Mouse (Mus musculus) cortical plate, adult 2 months (tissue): ENCODE data around the gene B3glct. TPM values are rescaled to one million over a fixed set of nuclear protein-coding genes. Genes with fewer than 3 reads are reported as not detected.

Source experiments
- H3K27ac ChIP-seq: fragments of 200-500 bp; 2 replicates; pipeline ENCODE4 v1.5.1; 2012; ENCODE audit warnings: low read length, control low read depth, inconsistent platforms; ENCODE audit not compliant: insufficient read depth
- H3K4me1 ChIP-seq: fragments of 200-500 bp; 2 replicates; pipeline ENCODE4 v1.6.1; 2011; ENCODE audit warnings: low read length; ENCODE audit not compliant: control insufficient read depth, insufficient read depth
- H3K4me3 ChIP-seq: fragments of 200-500 bp; 2 replicates; pipeline ENCODE4 v1.5.1; 2011; ENCODE audit warnings: mild to moderate bottlenecking, low read length, control low read depth; ENCODE audit not compliant: insufficient read depth
- CTCF ChIP-seq: fragments of 200-500 bp; IDR thresholded peaks from 2 replicates; pipeline ENCODE4 v1.5.1; 2011; ENCODE audit warnings: mild to moderate bottlenecking, control low read depth, low read length; ENCODE audit not compliant: insufficient read depth; ENCODE audit errors: extremely low read depth
- POLR2A ChIP-seq: fragments of 200-500 bp; IDR thresholded peaks from 2 replicates; pipeline ENCODE4 v1.6.1; 2011; ENCODE audit warnings: mild to moderate bottlenecking, low read length, control low read depth; ENCODE audit not compliant: insufficient read depth; ENCODE audit errors: extremely low read depth
- polyA plus RNA-seq: library from polyadenylated mRNA; depleted of rRNA; stranded (reverse); fragments of >200 nt; gene quantifications from 2 replicates; pipeline ENCODE4 v1.2.3, GENCODE M21; 2012

B3glct gene
- polyA plus RNA-seq, 1 experiment = 14.2 TPM

GRCm38 (mm10) chr5:149693968-149694367, 15.9 kb downstream of the B3glct start:
- no peak for TF ChIP-seq CTCF
- TF ChIP-seq POLR2A = no peak
- H3K4me3 ChIP-seq = no peak overlapping the region
- H3K27ac ChIP-seq = no peak overlapping the region
- no peaks in the 10 kb centered on the region for H3K4me1 ChIP-seq

- Histone ChIP-seq H3K27ac (no peak overlapping the region), H3K4me1 (no peaks in the 10 kb centered on the region), H3K4me3 (no peak overlapping the region)
- TF ChIP-seq POLR2A (no peak), CTCF (no peak)
These were observed 17.2 kb downstream of the B3glct start for GRCm38 (mm10) chr5:149695077-149695750.

DNA sequence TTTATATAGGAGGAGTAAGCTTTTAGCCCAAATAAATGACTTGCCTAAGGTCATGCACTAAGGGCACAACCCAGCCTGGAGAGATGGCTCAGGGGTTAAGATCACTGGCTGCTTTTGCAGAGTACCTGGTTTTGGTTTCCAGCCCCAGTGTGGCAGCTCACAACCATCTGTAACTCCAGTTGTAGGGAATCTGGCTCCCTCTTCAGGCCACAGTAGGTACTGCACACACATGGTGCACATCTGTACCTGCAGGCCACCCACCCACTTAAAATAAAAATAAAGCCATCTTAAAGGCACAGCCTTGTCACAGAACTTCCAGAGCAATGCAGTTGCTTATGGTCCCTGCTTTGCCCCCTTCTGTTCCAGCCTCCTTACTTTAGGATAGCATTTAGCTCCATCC, 24.7 kb downstream of the B3glct start:
- 0 out of 2 replicates have a peak, but pooled peaks cover 1% of the 10 kb centered on the region for H3K4me1 ChIP-seq
- TF ChIP-seq POLR2A = no peak
- peak; percentile 5; the same call in 1 of the 2 replicates for TF ChIP-seq CTCF
- no peak overlapping the region for H3K27ac ChIP-seq
- no peak overlapping the region for H3K4me3 ChIP-seq

- H3K27ac ChIP-seq = no peak overlapping the region
- TF ChIP-seq CTCF = 0 out of 2 replicates have a peak, but pooled peaks have one; percentile 13
- no peak for TF ChIP-seq POLR2A
- H3K4me1 ChIP-seq = no peaks in the 10 kb centered on the region
- H3K4me3 ChIP-seq = no peak overlapping the region
These were observed 33.5 kb downstream of the B3glct start for GRCm38 (mm10) chr5:149711545-149711944.

DNA sequence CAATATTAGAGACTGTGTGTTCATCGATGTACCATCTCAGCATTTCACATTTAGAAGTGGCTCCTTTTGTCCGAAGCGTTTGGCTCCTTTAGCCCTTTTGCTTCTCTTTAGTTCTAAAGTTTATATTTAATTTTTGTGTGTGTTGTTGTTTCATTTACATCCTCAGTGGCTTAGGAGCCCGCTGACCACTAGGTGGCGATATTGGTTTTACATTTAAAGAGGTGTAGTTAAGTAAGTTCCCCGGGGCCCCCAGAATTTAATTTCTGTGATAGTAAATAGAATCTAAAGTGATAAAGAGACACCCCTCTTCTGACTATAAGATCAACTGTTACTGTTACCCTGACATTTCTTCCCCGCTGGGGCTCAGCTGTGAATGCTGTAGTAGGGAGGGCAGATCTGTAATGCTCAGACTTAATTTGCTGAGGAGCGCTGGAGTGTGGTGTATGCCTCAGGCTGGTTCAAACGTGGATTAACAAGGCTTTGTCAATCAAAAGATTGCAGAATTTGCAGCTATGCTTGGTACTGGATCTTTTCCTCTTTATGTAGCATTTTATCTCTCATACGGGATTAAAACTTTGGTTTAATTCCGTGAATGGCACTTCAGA, 35.2 kb downstream of the B3glct start:
- no peak overlapping the region for H3K27ac ChIP-seq
- H3K4me3 ChIP-seq = no peak overlapping the region
- no peaks in the 10 kb centered on the region for H3K4me1 ChIP-seq
- TF ChIP-seq CTCF (peak; percentile 28; the same call in 1 of the 2 replicates), POLR2A (no peak)

- no peak overlapping the region for H3K27ac ChIP-seq
- H3K4me3 ChIP-seq = no peak overlapping the region
- H3K4me1 ChIP-seq = no peaks in the 10 kb centered on the region
- TF ChIP-seq POLR2A = no peak
- no peak for TF ChIP-seq CTCF
These were observed 35.8 kb downstream of the B3glct start for GRCm38 (mm10) chr5:149713834-149714233.

- H3K4me3 ChIP-seq = no peak overlapping the region
- H3K4me1 ChIP-seq = no peaks in the 10 kb centered on the region
- TF ChIP-seq POLR2A (no peak), CTCF (no peak)
- no peak overlapping the region for H3K27ac ChIP-seq
These were observed 37.7 kb downstream of the B3glct start for GRCm38 (mm10) chr5:149715571-149716328.

GRCm38 (mm10) chr5:149716329-149716690, 38.3 kb downstream of the B3glct start:
- Histone ChIP-seq H3K4me3 (no peak overlapping the region), H3K4me1 (no peaks in the 10 kb centered on the region), H3K27ac (no peak overlapping the region)
- TF ChIP-seq CTCF = no peak
- no peak for TF ChIP-seq POLR2A

DNA sequence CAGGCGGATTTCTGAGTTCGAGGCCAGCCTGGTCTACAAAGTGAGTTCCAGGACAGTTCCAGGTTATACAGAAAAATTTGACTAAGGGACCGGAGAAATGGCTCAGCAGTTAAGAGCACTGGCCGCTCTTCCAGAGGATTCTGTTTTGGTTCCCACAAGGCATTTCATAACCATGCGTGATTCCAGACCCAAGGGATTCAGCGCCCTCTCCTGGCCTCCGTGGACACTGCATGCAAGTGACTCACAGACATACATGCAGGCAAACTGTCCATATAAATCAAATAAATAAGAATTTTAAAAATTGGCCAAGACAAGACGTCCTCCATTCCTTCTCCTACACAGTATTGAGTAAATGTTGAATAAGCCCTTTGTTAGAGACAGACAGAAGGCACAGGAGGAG, 53.7 kb downstream of the B3glct start:
- TF ChIP-seq CTCF (0 out of 2 replicates have a peak, but pooled peaks have one; percentile 21), POLR2A (no peak)
- Histone ChIP-seq H3K4me3 (no peak overlapping the region), H3K27ac (no peak overlapping the region), H3K4me1 (no peaks in the 10 kb centered on the region)

- H3K4me3 ChIP-seq = no peak overlapping the region
- TF ChIP-seq POLR2A = no peak
- TF ChIP-seq CTCF = no peak
- H3K27ac ChIP-seq = no peak overlapping the region
- no peaks in the 10 kb centered on the region for H3K4me1 ChIP-seq
These were observed 59.2 kb downstream of the B3glct start for GRCm38 (mm10) chr5:149737210-149737609.
